Mouse (Mus musculus) testis, adult 2 months (tissue): Measurements from ENCODE around the gene Ighmbp2.

ENCODE experiments used
- CTCF ChIP-seq: fragments of 200-500 bp; IDR thresholded peaks from 2 replicates; pipeline ENCODE4 v1.5.1; 2012; ENCODE audit warnings: low read depth, mild to moderate bottlenecking, inconsistent platforms, low read length, moderate library complexity; ENCODE audit not compliant: control insufficient read depth, insufficient read depth, insufficient replicate concordance
- POLR2A ChIP-seq: fragments of 200-500 bp; IDR thresholded peaks from 2 replicates; pipeline ENCODE4 v1.6.1; 2012; ENCODE audit warnings: low read depth, mild to moderate bottlenecking, inconsistent platforms, low read length, moderate library complexity; ENCODE audit not compliant: control insufficient read depth

- no peak for TF ChIP-seq CTCF
- no peak for TF ChIP-seq POLR2A
Measured at GRCm38 (mm10) chr19:3326479-3327047, 43.7 kb upstream of the Ighmbp2 start.
